Mouse (Mus musculus): ENCODE results near the gene Vps18. TPM values are rescaled to one million over a fixed set of nuclear protein-coding genes. Genes with fewer than 3 reads are reported as not detected.

Gene Vps18
- polyA plus RNA-seq, 1 experiment from 2014 or later = 6.9 TPM

- WGBS (ENCODE audit: insufficient replicate concordance) = 20% methylated on average over 11 of the region's 11 CpGs
- ATAC-seq (replicated peaks; ENCODE audit: insufficient number of reproducible peaks, low FRiP score, low TSS enrichment) = no peak
These were observed 39.5 kb downstream of the Vps18 start for GRCm38 (mm10) chr2:119327942-119328526.

GRCm38 (mm10) chr2:119328546-119328945 is 40.0 kb downstream of the Vps18 start:
- WGBS (ENCODE audit: insufficient replicate concordance) = 42% methylated on average over 5 of the region's 5 CpGs
- Histone ChIP-seq H3K27me3 (ENCODE audit: control insufficient read depth, insufficient read depth, low read length) (peaks cover 81% of the 10 kb centered on the region), H3K27ac (ENCODE audit: low read depth, low read length) (no peak overlapping the region), H3K36me3 (ENCODE audit: control insufficient read depth, insufficient read depth, low read length) (no peaks in the 10 kb centered on the region), H3K4me3 (ENCODE audit: low read depth, low read length) (no peak overlapping the region; the same call in 1 of the 2 replicates), H3K4me1 (ENCODE audit: control insufficient read depth, insufficient read depth, low read length) (peaks cover 18% of the 10 kb centered on the region), H3K9ac (ENCODE audit: low read depth, low read length) (no peak overlapping the region), H3K9me3 (replicated peaks; ENCODE audit: control insufficient read depth, low read length) (no peaks in the 10 kb centered on the region), H3K4me2 (peak overlapping the region; percentile 96)
- ATAC-seq (replicated peaks; ENCODE audit: insufficient number of reproducible peaks, low FRiP score, low TSS enrichment) = no peak

More at GRCm38 (mm10) chr2:119327942-119328526, 39.5 kb downstream of the Vps18 start:
- Histone ChIP-seq H3K27me3 (ENCODE audit: control insufficient read depth, insufficient read depth, low read length) (peaks cover 85% of the 10 kb centered on the region), H3K4me3 (ENCODE audit: low read depth, low read length) (peak overlapping the region; percentile 64), H3K36me3 (ENCODE audit: control insufficient read depth, insufficient read depth, low read length) (no peaks in the 10 kb centered on the region), H3K4me2 (peak overlapping the region; percentile 96), H3K9ac (ENCODE audit: low read depth, low read length) (0 out of 2 replicates have a peak overlapping the region, but pooled peaks have one; percentile 12), H3K9me3 (replicated peaks; ENCODE audit: control insufficient read depth, low read length) (no peaks in the 10 kb centered on the region), H3K27ac (ENCODE audit: low read depth, low read length) (0 out of 2 replicates have a peak overlapping the region, but pooled peaks have one; percentile 29), H3K4me1 (ENCODE audit: control insufficient read depth, insufficient read depth, low read length) (peaks cover 18% of the 10 kb centered on the region)

- no peak for ATAC-seq (replicated peaks; ENCODE audit: insufficient number of reproducible peaks, low FRiP score, low TSS enrichment)
These were observed 40.7 kb downstream of the Vps18 start for GRCm38 (mm10) chr2:119329123-119329817.

GRCm38 (mm10) chr2:119330795-119331194 is 42.3 kb downstream of the Vps18 start:
- peaks cover 6% of the 10 kb centered on the region; the same call in 1 of the 2 replicates for H3K4me1 ChIP-seq (ENCODE audit: control insufficient read depth, insufficient read depth, low read length)
- H3K27ac ChIP-seq (ENCODE audit: low read depth, low read length) = no peak overlapping the region
- H3K9ac ChIP-seq (ENCODE audit: low read depth, low read length) = no peak overlapping the region
- H3K4me2 ChIP-seq = no peak overlapping the region
- H3K4me3 ChIP-seq (ENCODE audit: low read depth, low read length) = no peak overlapping the region
- H3K9me3 ChIP-seq (replicated peaks; ENCODE audit: control insufficient read depth, low read length) = no peaks in the 10 kb centered on the region
- H3K27me3 ChIP-seq (ENCODE audit: control insufficient read depth, insufficient read depth, low read length) = peaks cover 62% of the 10 kb centered on the region
- no peaks in the 10 kb centered on the region for H3K36me3 ChIP-seq (ENCODE audit: control insufficient read depth, insufficient read depth, low read length)
- 83% methylated on average over 8 of the region's 8 CpGs for WGBS (ENCODE audit: insufficient replicate concordance)
- ATAC-seq (replicated peaks; ENCODE audit: insufficient number of reproducible peaks, low FRiP score, low TSS enrichment) = no peak

More at GRCm38 (mm10) chr2:119329123-119329817, 40.7 kb downstream of the Vps18 start:
- Histone ChIP-seq H3K4me2 (peak overlapping the region; percentile 96; the same call in 1 of the 2 replicates), H3K4me1 (ENCODE audit: control insufficient read depth, insufficient read depth, low read length) (peaks cover 16% of the 10 kb centered on the region), H3K9ac (ENCODE audit: low read depth, low read length) (no peak overlapping the region), H3K4me3 (ENCODE audit: low read depth, low read length) (no peak overlapping the region), H3K36me3 (ENCODE audit: control insufficient read depth, insufficient read depth, low read length) (no peaks in the 10 kb centered on the region), H3K27ac (ENCODE audit: low read depth, low read length) (no peak overlapping the region), H3K27me3 (ENCODE audit: control insufficient read depth, insufficient read depth, low read length) (peaks cover 74% of the 10 kb centered on the region), H3K9me3 (replicated peaks; ENCODE audit: control insufficient read depth, low read length) (no peaks in the 10 kb centered on the region)
- 53% methylated on average over 3 of the region's 3 CpGs for WGBS (ENCODE audit: insufficient replicate concordance)

GRCm38 (mm10) chr2:119332177-119332661 is 43.7 kb downstream of the Vps18 start:
- Histone ChIP-seq H3K4me1 (ENCODE audit: control insufficient read depth, insufficient read depth, low read length) (peaks cover 4% of the 10 kb centered on the region), H3K9ac (ENCODE audit: low read depth, low read length) (no peak overlapping the region), H3K36me3 (ENCODE audit: control insufficient read depth, insufficient read depth, low read length) (no peaks in the 10 kb centered on the region), H3K4me2 (no peak overlapping the region), H3K9me3 (replicated peaks; ENCODE audit: control insufficient read depth, low read length) (no peaks in the 10 kb centered on the region), H3K4me3 (ENCODE audit: low read depth, low read length) (no peak overlapping the region), H3K27ac (ENCODE audit: low read depth, low read length) (no peak overlapping the region), H3K27me3 (ENCODE audit: control insufficient read depth, insufficient read depth, low read length) (peaks cover 50% of the 10 kb centered on the region)
- WGBS (ENCODE audit: insufficient replicate concordance) = 64% methylated on average over 24 of the region's 24 CpGs
- ATAC-seq (replicated peaks; ENCODE audit: insufficient number of reproducible peaks, low FRiP score, low TSS enrichment) = no peak

- WGBS (ENCODE audit: insufficient replicate concordance) = 54% methylated on average over 1 of the region's 1 CpGs
- H3K9me3 ChIP-seq (replicated peaks; ENCODE audit: control insufficient read depth, low read length) = no peaks in the 10 kb centered on the region
- H3K4me2 ChIP-seq = peak overlapping the region; percentile 3; the same call in 1 of the 2 replicates
- H3K27ac ChIP-seq (ENCODE audit: low read depth, low read length) = no peak overlapping the region
- H3K4me1 ChIP-seq (ENCODE audit: control insufficient read depth, insufficient read depth, low read length) = peaks cover 6% of the 10 kb centered on the region
- H3K27me3 ChIP-seq (ENCODE audit: control insufficient read depth, insufficient read depth, low read length) = peaks cover 32% of the 10 kb centered on the region
- no peak overlapping the region for H3K4me3 ChIP-seq (ENCODE audit: low read depth, low read length)
- no peak overlapping the region for H3K9ac ChIP-seq (ENCODE audit: low read depth, low read length)
- H3K36me3 ChIP-seq (ENCODE audit: control insufficient read depth, insufficient read depth, low read length) = no peaks in the 10 kb centered on the region
- ATAC-seq (replicated peaks; ENCODE audit: insufficient number of reproducible peaks, low FRiP score, low TSS enrichment) = no peak
These were observed 45.6 kb downstream of the Vps18 start for GRCm38 (mm10) chr2:119334135-119334534.

GRCm38 (mm10) chr2:119334964-119335525 is 46.5 kb downstream of the Vps18 start:
- WGBS (ENCODE audit: insufficient replicate concordance) = 71% methylated on average over 7 of the region's 7 CpGs
- Histone ChIP-seq H3K4me2 (no peak overlapping the region), H3K4me1 (ENCODE audit: control insufficient read depth, insufficient read depth, low read length) (peaks cover 6% of the 10 kb centered on the region), H3K4me3 (ENCODE audit: low read depth, low read length) (no peak overlapping the region), H3K36me3 (ENCODE audit: control insufficient read depth, insufficient read depth, low read length) (no peaks in the 10 kb centered on the region), H3K27me3 (ENCODE audit: control insufficient read depth, insufficient read depth, low read length) (peaks cover 27% of the 10 kb centered on the region), H3K9me3 (replicated peaks; ENCODE audit: control insufficient read depth, low read length) (no peaks in the 10 kb centered on the region), H3K27ac (ENCODE audit: low read depth, low read length) (no peak overlapping the region), H3K9ac (ENCODE audit: low read depth, low read length) (no peak overlapping the region)
- no peak for ATAC-seq (replicated peaks; ENCODE audit: insufficient number of reproducible peaks, low FRiP score, low TSS enrichment)

- H3K4me1 ChIP-seq (ENCODE audit: control insufficient read depth, insufficient read depth, low read length) = peaks cover 6% of the 10 kb centered on the region
- peaks cover 23% of the 10 kb centered on the region for H3K27me3 ChIP-seq (ENCODE audit: control insufficient read depth, insufficient read depth, low read length)
- H3K27ac ChIP-seq (ENCODE audit: low read depth, low read length) = 0 out of 2 replicates have a peak overlapping the region, but pooled peaks have one; percentile 50
- ATAC-seq (replicated peaks; ENCODE audit: insufficient number of reproducible peaks, low FRiP score, low TSS enrichment) = no peak
- H3K4me2 ChIP-seq = no peak overlapping the region
- no peaks in the 10 kb centered on the region for H3K36me3 ChIP-seq (ENCODE audit: control insufficient read depth, insufficient read depth, low read length)
- 65% methylated on average over 1 of the region's 1 CpGs for WGBS (ENCODE audit: insufficient replicate concordance)
- no peak overlapping the region for H3K9ac ChIP-seq (ENCODE audit: low read depth, low read length)
- no peak overlapping the region for H3K4me3 ChIP-seq (ENCODE audit: low read depth, low read length)
- H3K9me3 ChIP-seq (replicated peaks; ENCODE audit: control insufficient read depth, low read length) = no peaks in the 10 kb centered on the region
These were observed 47.0 kb downstream of the Vps18 start for GRCm38 (mm10) chr2:119335535-119335934.
